Mouse (Mus musculus): ENCODE measurements around the gene Trim8.

Gene Trim8

GRCm38 (mm10) chr19:46523480-46524151 is 22.1 kb downstream of the Trim8 start:
- DNase-seq (ENCODE audit: low spot score in 2 of 2) = no peak

- no peak for DNase-seq (ENCODE audit: low spot score in 2 of 2)
Observed at GRCm38 (mm10) chr19:46524152-46524544, 22.6 kb downstream of the Trim8 start.

- DNase-seq (ENCODE audit: low spot score in 2 of 2) = no peak
Observed at GRCm38 (mm10) chr19:46524601-46525321, 23.3 kb downstream of the Trim8 start.

- DNase-seq (ENCODE audit: low spot score in 2 of 2) = no peak
Observed at GRCm38 (mm10) chr19:46525691-46526631, 24.5 kb downstream of the Trim8 start.

- DNase-seq (ENCODE audit: low spot score in 2 of 2) = no peak
Observed at GRCm38 (mm10) chr19:46527632-46528528, 26.4 kb downstream of the Trim8 start.

- DNase-seq (ENCODE audit: low spot score in 2 of 2) = peak; percentile 75 to 76
Observed at GRCm38 (mm10) chr19:46528529-46529213, 27.2 kb downstream of the Trim8 start.

- DNase-seq (ENCODE audit: low spot score in 2 of 2) = no peak
Observed at GRCm38 (mm10) chr19:46529601-46530448, 28.3 kb downstream of the Trim8 start.

- no peak for DNase-seq (ENCODE audit: low spot score in 2 of 2)
Observed at GRCm38 (mm10) chr19:46530449-46530990, 29.0 kb downstream of the Trim8 start.

GRCm38 (mm10) chr19:46531071-46532030 is 29.8 kb downstream of the Trim8 start:
- no peak for DNase-seq (ENCODE audit: low spot score in 2 of 2)

- DNase-seq (ENCODE audit: low spot score in 2 of 2) = no peak
Observed at GRCm38 (mm10) chr19:46532031-46532688, 30.7 kb downstream of the Trim8 start.

GRCm38 (mm10) chr19:46533066-46533465 is 31.6 kb downstream of the Trim8 start:
- DNase-seq (ENCODE audit: low spot score in 2 of 2) = no peak

- DNase-seq (ENCODE audit: low spot score in 2 of 2) = no peak
Observed at GRCm38 (mm10) chr19:46533525-46533924, 32.0 kb downstream of the Trim8 start.

GRCm38 (mm10) chr19:46534542-46535098 is 33.1 kb downstream of the Trim8 start:
- no peak for DNase-seq (ENCODE audit: low spot score in 2 of 2)

GRCm38 (mm10) chr19:46537357-46537756 is 35.9 kb downstream of the Trim8 start:
- no peak for DNase-seq (ENCODE audit: low spot score in 2 of 2)

- DNase-seq (ENCODE audit: low spot score in 2 of 2) = no peak
Observed at GRCm38 (mm10) chr19:46538213-46538612, 36.7 kb downstream of the Trim8 start.

- no peak for DNase-seq (ENCODE audit: low spot score in 2 of 2)
Observed at GRCm38 (mm10) chr19:46542750-46543149, 41.2 kb downstream of the Trim8 start.

- DNase-seq (ENCODE audit: low spot score in 2 of 2) = no peak
Observed at GRCm38 (mm10) chr19:46547565-46547964, 46.1 kb downstream of the Trim8 start.

Data from natural killer cell, adult 2 months (primary cell).